Mouse (Mus musculus) olfactory bulb, adult 2 months (tissue): ENCODE data around the gene Pdha2. TPM values are rescaled to one million over a fixed set of nuclear protein-coding genes. Genes with fewer than 3 reads are reported as not detected.

Experiments
- H3K27ac ChIP-seq: fragments of 200-500 bp; 2 replicates; pipeline ENCODE4 v1.5.1; 2012; ENCODE audit warnings: low read depth, low read length; ENCODE audit not compliant: insufficient read depth
- H3K4me1 ChIP-seq: fragments of 200-500 bp; 2 replicates; pipeline ENCODE4 v1.6.1; 2012; ENCODE audit warnings: low read length; ENCODE audit not compliant: control insufficient read depth, insufficient read depth
- H3K4me3 ChIP-seq: fragments of 200-500 bp; 2 replicates; pipeline ENCODE4 v1.5.1; 2012; ENCODE audit warnings: mild to moderate bottlenecking, low read depth, low read length, moderate library complexity; ENCODE audit not compliant: insufficient read depth
- CTCF ChIP-seq: fragments of 200-500 bp; IDR thresholded peaks from 2 replicates; pipeline ENCODE4 v1.5.1; 2012; ENCODE audit warnings: low read depth, mild to moderate bottlenecking, low read length, moderate library complexity; ENCODE audit not compliant: insufficient read depth
- POLR2A ChIP-seq: fragments of 200-500 bp; IDR thresholded peaks from 2 replicates; pipeline ENCODE4 v1.6.1; 2012; ENCODE audit warnings: mild to moderate bottlenecking, low read depth, low read length, moderate library complexity; ENCODE audit not compliant: insufficient read depth
- WGBS: fragments of 180-500 bp; shearing (Covaris S2); methylation state at CpG from one replicate; pipeline ENCODE4 v1.1.7; 2018; 5-methylcytosine and 5-hydroxymethylcytosine counted together
- polyA plus RNA-seq: library from polyadenylated mRNA; stranded (reverse); fragments of >200 nt; gene quantifications from 2 replicates; pipeline ENCODE4 v1.2.4, GENCODE M21; 2012; ENCODE audit warnings: low replicate concordance; ENCODE audit not compliant: missing spikeins, insufficient read depth, insufficient read length

The Pdha2 gene
- polyA plus RNA-seq, 1 experiment = not detected

GRCm38 (mm10) chr3:141214789-141215188, 2.6 kb upstream of the Pdha2 start:
- H3K4me1 ChIP-seq = no peaks in the 10 kb centered on the region
- H3K4me3 ChIP-seq = no peak overlapping the region
- no peak overlapping the region for H3K27ac ChIP-seq
- 81% methylated on average over 2 of the region's 2 CpGs for WGBS
- no peak for TF ChIP-seq POLR2A
- no peak for TF ChIP-seq CTCF

- H3K27ac ChIP-seq = no peak overlapping the region
- H3K4me3 ChIP-seq = no peak overlapping the region
- no peak for TF ChIP-seq POLR2A
- TF ChIP-seq CTCF = no peak
- no peaks in the 10 kb centered on the region for H3K4me1 ChIP-seq
Observed at GRCm38 (mm10) chr3:141214197-141214596, 2.0 kb upstream of the Pdha2 start.

- H3K4me1 ChIP-seq = no peaks in the 10 kb centered on the region
- TF ChIP-seq CTCF (no peak), POLR2A (no peak)
- H3K27ac ChIP-seq = no peak overlapping the region
- H3K4me3 ChIP-seq = no peak overlapping the region
- 97% methylated on average over 17 of the region's 17 CpGs for WGBS
Observed at GRCm38 (mm10) chr3:141211644-141212043, 511 bp downstream of the Pdha2 start.

- Histone ChIP-seq H3K27ac (no peak overlapping the region), H3K4me3 (no peak overlapping the region), H3K4me1 (no peaks in the 10 kb centered on the region)
- no peak for TF ChIP-seq POLR2A
- no peak for TF ChIP-seq CTCF
- WGBS = 66% methylated on average over 2 of the region's 2 CpGs
Observed at GRCm38 (mm10) chr3:141201766-141202165, 10.4 kb downstream of the Pdha2 start.

GRCm38 (mm10) chr3:141197308-141197861, 14.8 kb downstream of the Pdha2 start:
- H3K27ac ChIP-seq = no peak overlapping the region
- H3K4me3 ChIP-seq = no peak overlapping the region
- 35% methylated on average over 4 of the region's 4 CpGs for WGBS
- H3K4me1 ChIP-seq = no peaks in the 10 kb centered on the region
- TF ChIP-seq POLR2A (no peak), CTCF (no peak)

- H3K4me1 ChIP-seq = no peaks in the 10 kb centered on the region
- H3K27ac ChIP-seq = no peak overlapping the region
- 71% methylated on average over 3 of the region's 3 CpGs for WGBS
- H3K4me3 ChIP-seq = no peak overlapping the region
- no peak for TF ChIP-seq CTCF
- TF ChIP-seq POLR2A = no peak
Observed at GRCm38 (mm10) chr3:141191653-141192052, 20.5 kb downstream of the Pdha2 start.

GRCm38 (mm10) chr3:141190429-141190828, 21.7 kb downstream of the Pdha2 start:
- no peak overlapping the region for H3K4me3 ChIP-seq
- WGBS = 87% methylated on average over 4 of the region's 4 CpGs
- no peak for TF ChIP-seq CTCF
- no peak for TF ChIP-seq POLR2A

GRCm38 (mm10) chr3:141160986-141161385, 51.2 kb downstream of the Pdha2 start:
- no peak overlapping the region for H3K4me3 ChIP-seq
- TF ChIP-seq CTCF = no peak
- TF ChIP-seq POLR2A = no peak
- no peaks in the 10 kb centered on the region for H3K4me1 ChIP-seq
- no peak overlapping the region for H3K27ac ChIP-seq

More at GRCm38 (mm10) chr3:141190429-141190828, 21.7 kb downstream of the Pdha2 start:
- H3K4me1 ChIP-seq = no peaks in the 10 kb centered on the region
- no peak overlapping the region for H3K27ac ChIP-seq
